Mouse (Mus musculus) brain, embryonic 14.5 days (tissue): ENCODE measurements around the gene Rgma.

ENCODE experiments used
- CTCF ChIP-seq: fragments of 200-500 bp; IDR thresholded peaks from 2 replicates; pipeline ENCODE4 v1.5.1; 2012; ENCODE audit warnings: inconsistent platforms, mild to moderate bottlenecking, moderate library complexity, borderline replicate concordance; ENCODE audit not compliant: insufficient read depth, insufficient read length; ENCODE audit errors: extremely low read depth
- POLR2A ChIP-seq: fragments of 200-500 bp; IDR thresholded peaks from 2 replicates; pipeline ENCODE4 v1.6.1; 2012; ENCODE audit warnings: mild to moderate bottlenecking, inconsistent platforms, borderline replicate concordance; ENCODE audit not compliant: poor library complexity, insufficient read depth, insufficient read length, severe bottlenecking; ENCODE audit errors: extremely low read depth

DNA sequence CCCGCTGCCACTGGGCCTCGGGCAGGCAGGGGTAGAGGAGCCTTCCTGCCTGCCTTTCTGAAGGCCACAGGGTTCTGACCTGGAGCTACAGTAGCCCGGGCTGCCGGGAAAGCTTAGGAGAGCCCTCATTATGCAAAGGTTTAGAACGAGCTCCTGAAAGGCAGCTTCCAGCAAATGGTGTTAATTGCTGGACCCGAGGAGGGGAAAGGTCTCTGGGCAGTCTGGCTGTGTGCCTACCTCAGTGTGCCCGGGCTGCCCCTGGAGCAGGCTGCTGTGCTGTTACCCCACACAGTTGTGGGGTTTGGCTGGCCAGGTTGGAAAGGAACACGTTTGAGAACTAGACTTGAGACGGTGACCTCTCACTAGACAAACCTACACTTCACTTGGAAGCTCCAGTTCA is 14.1 kb downstream of the Rgma start:
- TF ChIP-seq POLR2A (no peak), CTCF (no peak)
